Mouse (Mus musculus) thymus, adult 2 months (tissue): Measurements from ENCODE around the gene Ctnna3.

Experiments used
- CTCF ChIP-seq: fragments of 200-500 bp; IDR thresholded peaks from 2 replicates; pipeline ENCODE4 v1.5.1; 2012; ENCODE audit warnings: mild to moderate bottlenecking, control low read depth, low read length, moderate library complexity, borderline replicate concordance; ENCODE audit not compliant: control insufficient read depth, poor library complexity, insufficient read depth; ENCODE audit errors: extremely low read depth
- POLR2A ChIP-seq: fragments of 200-500 bp; IDR thresholded peaks from 2 replicates; pipeline ENCODE4 v1.6.1; 2012; ENCODE audit warnings: mild to moderate bottlenecking, low read length, control low read depth, moderate library complexity; ENCODE audit not compliant: control insufficient read depth, poor library complexity, insufficient read depth; ENCODE audit errors: extremely low read depth

- no peak for TF ChIP-seq POLR2A
- no peak for TF ChIP-seq CTCF
These were observed 848.9 kb downstream of the Ctnna3 start for GRCm38 (mm10) chr10:64278836-64279235.
